Mouse (Mus musculus): Measurements from ENCODE around the gene Gm48551.

GRCm38 (mm10) chr10:81366477-81367206, 17.6 kb upstream of the Gm48551 start:
- no peak for TF ChIP-seq CTCF (IDR thresholded peaks at IDR 0.05; ENCODE audit: low read depth, low read length)
- no peak for TF ChIP-seq POLR2A (IDR thresholded peaks at IDR 0.05; ENCODE audit: borderline replicate concordance, low read depth, low read length)

Data from bone marrow macrophage, adult 2 months (primary cell).